Mouse (Mus musculus) forebrain, postnatal 0 days (tissue): ENCODE results near the gene Frmpd4. TPM values are rescaled to one million over a fixed set of nuclear protein-coding genes. Genes with fewer than 3 reads are reported as not detected.

Source experiments
- ATAC-seq: fragments of 200-750 bp; cut with Nextera tagmentation; 2 replicates; pipeline ENCODE4 v1.8.0; 2017; ENCODE audit warnings: mild to moderate bottlenecking, moderate library complexity
- DNase-seq: peaks from one replicate; pipeline ENCODE4 v3.0.0-alpha.2; 2015
- H3K27ac ChIP-seq: fragments of 300-500 bp; sonication (generic); 2 replicates; pipeline ENCODE4 v1.5.1; 2014; ENCODE audit warnings: low read depth, mild to moderate bottlenecking, antibody characterized with exemption, low read length, moderate library complexity, mixed read lengths
- H3K27me3 ChIP-seq: fragments of 300-500 bp; sonication (generic); 2 replicates; pipeline ENCODE4 v1.6.1; 2014; ENCODE audit warnings: mild to moderate bottlenecking, low read length, mixed read lengths; ENCODE audit not compliant: insufficient read depth
- H3K36me3 ChIP-seq: fragments of 300-500 bp; sonication (generic); 2 replicates; pipeline ENCODE4 v1.6.1; 2014; ENCODE audit warnings: mild to moderate bottlenecking, moderate library complexity; ENCODE audit not compliant: insufficient read depth
- H3K4me1 ChIP-seq: fragments of 300-500 bp; sonication (generic); 2 replicates; pipeline ENCODE4 v1.6.1; 2014; ENCODE audit warnings: antibody characterized with exemption; ENCODE audit not compliant: insufficient read depth
- H3K4me2 ChIP-seq: fragments of 300-500 bp; sonication (generic); 2 replicates; pipeline ENCODE4 v1.6.1; 2014; ENCODE audit warnings: low read depth, mild to moderate bottlenecking, moderate library complexity
- H3K4me3 ChIP-seq: fragments of 300-500 bp; sonication (generic); 2 replicates; pipeline ENCODE4 v1.5.1; 2014; ENCODE audit warnings: low read depth, low read length, mixed read lengths
- H3K9ac ChIP-seq: fragments of 300-500 bp; sonication (generic); 2 replicates; pipeline ENCODE4 v1.6.1; 2014; ENCODE audit warnings: mild to moderate bottlenecking
- H3K9me3 ChIP-seq: fragments of 300-500 bp; sonication (generic); 2 replicates; pipeline ENCODE4 v1.6.1; 2016; ENCODE audit warnings: low read length
- CTCF ChIP-seq: sonication (generic); IDR thresholded peaks from 2 replicates; pipeline ENCODE4 v1.5.1; 2016; ENCODE audit warnings: antibody characterized with exemption, control low read depth, low read depth
- WGBS: fragments of 180-500 bp; shearing (Covaris S2); extraction: QIAGEN DNeasy Blood & Tissue Kit; methylation state at CpG from one replicate; pipeline ENCODE4 v1.1.7; 2014; 5-methylcytosine and 5-hydroxymethylcytosine counted together
- polyA plus RNA-seq: library from polyadenylated mRNA; unstranded; fragments of >200 nt; fragmentation: Nextera tagmentation; extraction: Ambion mirVana; gene quantifications from 2 replicates; pipeline ENCODE4 v1.2.1, GENCODE M21; 2015
- total RNA-seq: library from RNA; depleted of rRNA; stranded (reverse); fragments of >200 nt; gene quantifications from 2 replicates; pipeline ENCODE4 v1.2.3, GENCODE M21; 2014

Gene Frmpd4
- total and polyA plus RNA-seq, 2 experiments from 2014 or later = 2.5 to 10.3 TPM

- DNase-seq = no peak
- no peak overlapping the region for H3K4me3 ChIP-seq
- no peaks in the 10 kb centered on the region for H3K27me3 ChIP-seq
- no peaks in the 10 kb centered on the region for H3K4me1 ChIP-seq
- no peak for TF ChIP-seq CTCF
- H3K4me2 ChIP-seq = no peak overlapping the region
- WGBS = 64% methylated on average over 2 of the region's 2 CpGs
- no peaks in the 10 kb centered on the region for H3K36me3 ChIP-seq
- H3K27ac ChIP-seq = no peak overlapping the region
- H3K9ac ChIP-seq = no peak overlapping the region
- H3K9me3 ChIP-seq = no peaks in the 10 kb centered on the region
- no peak for ATAC-seq
Measured at GRCm38 (mm10) chrX:167810120-167810519, 766.9 kb downstream of the Frmpd4 start.

GRCm38 (mm10) chrX:167808572-167808971 lies 768.5 kb downstream of the Frmpd4 start:
- H3K4me2 ChIP-seq = no peak overlapping the region
- WGBS = 89% methylated on average over 5 of the region's 5 CpGs

GRCm38 (mm10) chrX:167788737-167789136 lies 788.3 kb downstream of the Frmpd4 start:
- no peak overlapping the region for H3K4me3 ChIP-seq
- no peak overlapping the region for H3K9ac ChIP-seq
- no peaks in the 10 kb centered on the region for H3K36me3 ChIP-seq
- H3K4me1 ChIP-seq = no peaks in the 10 kb centered on the region
- H3K4me2 ChIP-seq = no peak overlapping the region
- WGBS = 84% methylated on average over 2 of the region's 2 CpGs
- H3K27ac ChIP-seq = no peak overlapping the region
- H3K27me3 ChIP-seq = no peaks in the 10 kb centered on the region
- DNase-seq = no peak
- TF ChIP-seq CTCF = no peak
- no peak for ATAC-seq
- H3K9me3 ChIP-seq = no peaks in the 10 kb centered on the region

More at GRCm38 (mm10) chrX:167808572-167808971, 768.5 kb downstream of the Frmpd4 start:
- Histone ChIP-seq H3K9ac (no peak overlapping the region), H3K27me3 (no peaks in the 10 kb centered on the region), H3K27ac (no peak overlapping the region), H3K4me3 (no peak overlapping the region), H3K9me3 (no peaks in the 10 kb centered on the region), H3K4me1 (no peaks in the 10 kb centered on the region), H3K36me3 (no peaks in the 10 kb centered on the region)
- no peak for TF ChIP-seq CTCF
- ATAC-seq (no peak), DNase-seq (no peak)

GRCm38 (mm10) chrX:167783526-167783925 lies 793.5 kb downstream of the Frmpd4 start:
- TF ChIP-seq CTCF = no peak
- ATAC-seq (no peak), DNase-seq (no peak)
- Histone ChIP-seq H3K9me3 (no peaks in the 10 kb centered on the region), H3K9ac (no peak overlapping the region), H3K4me2 (no peak overlapping the region), H3K4me3 (no peak overlapping the region), H3K36me3 (no peaks in the 10 kb centered on the region), H3K27me3 (no peaks in the 10 kb centered on the region), H3K4me1 (no peaks in the 10 kb centered on the region), H3K27ac (no peak overlapping the region)

- Histone ChIP-seq H3K27ac (no peak overlapping the region), H3K27me3 (no peaks in the 10 kb centered on the region; the same call in 1 of the 2 replicates), H3K4me2 (no peak overlapping the region), H3K4me3 (no peak overlapping the region), H3K9ac (no peak overlapping the region), H3K36me3 (no peaks in the 10 kb centered on the region), H3K4me1 (no peaks in the 10 kb centered on the region), H3K9me3 (no peaks in the 10 kb centered on the region)
- TF ChIP-seq CTCF = no peak
- WGBS = 89% methylated on average over 3 of the region's 3 CpGs
- ATAC-seq = no peak
- no peak for DNase-seq
Measured at GRCm38 (mm10) chrX:167719564-167719981, 857.5 kb downstream of the Frmpd4 start.

GRCm38 (mm10) chrX:167719092-167719491 lies 857.9 kb downstream of the Frmpd4 start:
- no peaks in the 10 kb centered on the region for H3K9me3 ChIP-seq
- no peak overlapping the region for H3K4me3 ChIP-seq
- H3K36me3 ChIP-seq = no peaks in the 10 kb centered on the region
- ATAC-seq = no peak
- H3K9ac ChIP-seq = no peak overlapping the region
- DNase-seq = no peak
- no peak overlapping the region for H3K27ac ChIP-seq
- no peaks in the 10 kb centered on the region for H3K4me1 ChIP-seq
- WGBS = 56% methylated on average over 1 of the region's 1 CpGs
- no peak overlapping the region for H3K4me2 ChIP-seq
- no peaks in the 10 kb centered on the region; the same call in 1 of the 2 replicates for H3K27me3 ChIP-seq
- no peak for TF ChIP-seq CTCF

GRCm38 (mm10) chrX:167654806-167655495 lies 922.1 kb downstream of the Frmpd4 start:
- no peak for ATAC-seq
- TF ChIP-seq CTCF = no peak
- DNase-seq = no peak
- H3K27ac ChIP-seq = no peak overlapping the region
- no peaks in the 10 kb centered on the region for H3K9me3 ChIP-seq
- no peak overlapping the region for H3K4me3 ChIP-seq
- H3K27me3 ChIP-seq = no peaks in the 10 kb centered on the region
- 30% methylated on average over 5 of the region's 5 CpGs for WGBS
- H3K9ac ChIP-seq = no peak overlapping the region
- no peak overlapping the region for H3K4me2 ChIP-seq
- H3K36me3 ChIP-seq = no peaks in the 10 kb centered on the region
- H3K4me1 ChIP-seq = no peaks in the 10 kb centered on the region
